Mouse (Mus musculus) left cerebral cortex, adult 11 months (tissue): Measurements from ENCODE around the gene Uba1.

Experiments used
- DNase-seq: peaks from one replicate; pipeline ENCODE4 v3.0.0; 2022; ENCODE audit warnings: low spot score

Uba1 gene

DNA sequence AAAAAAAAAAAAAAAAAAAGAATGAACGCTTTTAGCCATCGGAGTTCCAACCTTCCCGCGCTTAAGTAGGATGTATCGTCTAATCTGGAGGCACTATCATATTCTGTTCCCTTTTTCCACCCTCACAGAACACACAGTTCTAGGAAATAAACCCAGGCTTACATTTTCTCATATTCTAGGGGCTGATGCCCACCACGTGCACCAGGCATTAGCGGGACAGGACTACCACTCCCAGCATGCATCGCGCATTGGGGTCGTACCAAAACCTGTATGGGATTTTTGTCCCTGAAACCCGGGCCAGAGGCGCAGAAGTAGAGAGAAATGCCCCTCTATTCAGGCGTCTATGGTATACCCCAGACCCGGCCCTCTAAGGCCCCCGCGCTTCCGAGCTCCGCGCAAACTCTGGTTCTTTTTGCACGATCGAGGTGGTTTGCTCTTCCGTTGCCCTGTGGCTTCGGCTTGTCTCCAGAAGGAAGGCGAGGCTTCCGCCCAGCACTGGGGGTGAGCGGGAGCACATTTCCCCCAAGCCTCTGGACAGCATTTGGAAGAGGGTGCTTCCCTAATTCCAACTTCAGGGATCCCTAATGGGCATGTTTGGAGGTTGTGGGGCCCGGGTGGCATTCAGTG is at the start of gene Uba1:
Gene Uba1 (plus strand): TSS at position 301 of the 627 bp plus-strand sequence.
- peak; percentile 54 for DNase-seq

- no peak for DNase-seq
These were observed 49.6 kb upstream of the Uba1 start for GRCm38 (mm10) chrX:20608500-20608899.

GRCm38 (mm10) chrX:20616861-20617175 is 41.3 kb upstream of the Uba1 start:
- no peak for DNase-seq

- DNase-seq, result peak; percentile 77
These were observed 40.8 kb upstream of the Uba1 start, which contains the start of the genes Rbm10 and Ndufb11 for GRCm38 (mm10) chrX:20617176-20617902. TSS of gene Rbm10 (plus strand) at chrX:20617503. TSS of gene Ndufb11 (minus strand) at chrX:20617619.

GRCm38 (mm10) chrX:20617903-20618399 is 40.2 kb upstream of the Uba1 start:
- DNase-seq, result peak; percentile 12

DNA sequence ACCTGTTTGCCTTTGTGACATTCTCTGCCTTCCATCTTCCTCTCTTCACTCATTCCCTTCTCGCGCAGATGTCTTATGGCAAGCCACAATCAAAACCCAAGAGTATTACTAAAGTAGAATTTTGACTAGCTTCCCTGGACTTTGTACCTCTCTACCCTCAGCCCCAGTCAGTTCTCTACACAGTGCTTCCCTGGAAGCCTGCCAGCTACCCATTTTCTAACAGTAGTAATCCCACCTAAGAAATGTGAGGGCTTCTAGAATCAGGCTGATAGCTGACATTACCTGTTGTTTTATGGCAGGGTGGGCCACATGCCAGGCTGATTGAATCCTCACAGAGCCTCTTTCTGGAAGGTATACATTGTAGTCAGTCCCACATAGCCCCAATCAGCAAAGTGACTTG is 20.0 kb upstream of the Uba1 start:
- DNase-seq, result no peak

DNA sequence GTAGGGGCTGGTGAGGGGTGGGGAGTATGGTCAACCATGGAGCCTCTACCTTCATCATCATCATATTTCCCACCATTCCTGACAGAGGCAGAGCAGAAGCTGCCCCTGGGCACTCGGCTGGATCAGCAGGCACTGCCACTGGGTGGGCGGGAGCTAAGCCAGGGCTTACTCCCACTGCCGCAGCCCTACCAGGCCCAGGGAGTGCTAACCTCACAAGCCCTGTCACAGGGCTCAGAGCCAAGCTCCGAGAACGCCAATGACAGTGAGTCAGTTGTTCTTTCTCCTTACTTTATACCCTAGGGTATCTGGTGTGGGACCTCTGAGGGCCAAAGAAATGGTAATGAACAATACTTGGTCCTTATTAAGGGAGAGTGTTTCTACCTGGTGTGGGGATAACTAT is 13.3 kb upstream of the Uba1 start:
- no peak for DNase-seq

DNA sequence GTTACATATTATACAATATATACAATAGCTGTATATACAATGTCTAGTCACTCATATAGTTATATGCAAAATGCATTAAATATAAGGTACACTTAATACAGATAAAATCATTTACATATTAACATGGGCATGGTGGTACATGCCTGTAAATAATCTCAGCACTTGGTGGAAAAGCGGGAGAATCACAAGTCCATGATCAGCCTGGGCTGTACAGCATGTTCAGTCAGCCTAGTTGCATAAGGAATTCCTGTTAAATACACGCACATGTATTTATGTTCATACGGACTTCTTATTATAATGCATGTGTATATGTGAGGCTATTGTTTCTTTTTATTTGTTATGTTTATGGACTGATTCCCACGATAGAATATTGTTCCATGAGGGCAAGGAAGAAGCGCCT is 533 bp upstream of the Uba1 start:
- DNase-seq, result no peak

GRCm38 (mm10) chrX:20658891-20659406 is 823 bp downstream of the Uba1 start:
- no peak for DNase-seq

GRCm38 (mm10) chrX:20662317-20662715 is 4.2 kb downstream of the Uba1 start:
- DNase-seq, result no peak

DNA sequence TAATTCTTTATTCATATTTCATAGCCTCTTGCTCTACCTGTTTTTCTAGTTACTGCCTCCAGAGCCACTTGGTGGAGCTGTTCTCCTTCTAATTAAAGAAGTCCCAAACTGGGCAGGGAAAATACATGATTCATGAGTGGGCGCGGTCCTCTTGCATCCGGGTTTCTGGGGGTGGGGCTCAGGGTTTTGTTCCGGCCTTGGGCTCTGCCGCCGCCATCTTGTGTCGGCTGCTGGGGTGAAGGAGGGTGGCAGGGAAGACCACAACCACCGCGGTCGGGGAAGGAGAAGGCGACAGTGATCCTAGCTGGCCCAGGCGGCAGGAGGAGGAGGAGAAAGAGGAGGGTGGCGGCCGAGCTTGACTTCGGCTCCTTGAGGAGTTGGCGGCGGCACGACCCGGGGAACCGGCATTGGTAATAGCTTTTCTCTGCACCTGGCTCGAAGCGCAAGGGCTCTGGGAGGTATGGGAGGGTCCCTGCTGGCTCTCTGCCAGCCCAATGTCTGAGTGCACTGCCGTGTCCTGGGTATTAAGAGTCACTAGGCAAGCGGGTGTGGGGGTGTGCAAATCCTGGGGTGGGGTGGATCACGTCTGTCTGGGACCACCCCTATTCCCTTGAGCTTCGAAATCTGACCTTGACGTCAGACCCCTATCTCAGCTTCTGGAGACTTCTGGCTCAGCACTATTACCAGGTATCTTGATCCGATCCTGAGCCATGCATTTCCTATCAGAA is 4.8 kb downstream of the Uba1 start:
- peak; percentile 77 for DNase-seq

DNA sequence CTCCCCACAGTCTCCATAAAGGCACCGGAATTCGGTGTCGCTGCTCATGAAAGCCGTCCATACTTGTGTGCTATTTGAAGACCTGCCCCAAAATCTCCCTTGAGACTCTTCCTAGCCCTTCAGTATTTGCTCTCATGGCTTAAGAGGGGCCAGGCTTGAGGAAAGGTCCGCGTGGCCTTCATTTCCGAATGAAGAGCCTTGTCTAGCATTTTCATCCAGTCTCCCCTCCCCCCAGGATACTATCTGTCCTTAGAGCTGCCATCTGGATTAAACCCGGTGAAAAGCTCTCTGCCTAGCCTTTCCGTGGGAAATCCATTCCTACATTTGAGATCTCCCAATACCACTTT is 5.3 kb downstream of the Uba1 start:
- no peak for DNase-seq

DNA sequence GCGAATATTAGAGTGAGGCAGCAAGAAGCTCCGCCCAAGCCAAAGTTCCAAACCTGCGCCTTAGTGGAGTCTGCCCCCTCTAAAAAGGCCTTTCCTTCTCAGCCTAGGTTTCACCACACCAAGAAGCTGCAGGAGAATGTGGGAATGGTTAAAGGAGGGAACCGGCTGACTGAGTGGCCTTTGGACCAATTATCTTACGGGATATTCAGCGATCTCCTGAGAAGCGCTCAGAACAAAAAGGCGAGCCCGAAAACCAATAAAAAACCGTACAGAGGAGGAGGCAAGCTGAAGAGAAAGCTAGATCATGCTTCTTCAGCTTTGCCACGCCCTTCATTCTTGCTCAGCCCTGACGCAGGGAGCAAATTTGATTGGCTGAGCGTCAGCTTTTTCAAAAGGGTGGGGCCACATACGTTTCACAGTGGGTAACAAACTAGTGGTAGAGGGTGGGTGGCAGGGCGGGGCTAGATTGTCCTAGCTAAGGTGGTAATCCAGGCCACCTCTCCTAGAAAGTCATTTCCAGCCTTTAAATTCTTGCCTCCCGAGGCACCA is 29.5 kb downstream of the Uba1 start, which contains the start of gene Cdk16:
Gene Cdk16 (plus strand): TSS at position 436 of the 549 bp plus-strand sequence.
- peak; percentile 87 for DNase-seq

DNA sequence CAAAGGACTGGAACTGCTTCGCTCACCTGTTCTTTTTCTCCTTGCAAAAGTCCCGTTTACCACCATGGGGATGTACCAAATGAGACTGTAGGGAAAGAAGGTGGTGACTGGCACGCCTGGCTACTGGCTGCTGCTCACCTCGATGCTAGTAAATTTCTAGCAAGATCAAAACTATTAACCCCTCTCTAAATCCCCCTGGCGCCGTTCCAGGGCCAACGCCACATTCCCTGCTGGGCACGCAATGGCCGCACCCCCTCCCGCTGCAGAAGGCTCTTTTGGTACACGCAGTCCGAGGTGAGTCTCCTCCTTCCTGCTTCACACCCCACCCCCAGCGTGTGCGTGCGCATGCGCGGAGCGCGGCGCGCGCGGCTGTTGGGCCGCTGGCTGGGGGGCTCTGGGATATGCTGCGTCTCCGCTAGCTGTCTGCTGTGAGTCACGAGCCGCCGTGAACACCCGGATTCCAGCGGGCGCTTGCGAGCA is 30.0 kb downstream of the Uba1 start:
- peak; percentile 81 for DNase-seq

DNA sequence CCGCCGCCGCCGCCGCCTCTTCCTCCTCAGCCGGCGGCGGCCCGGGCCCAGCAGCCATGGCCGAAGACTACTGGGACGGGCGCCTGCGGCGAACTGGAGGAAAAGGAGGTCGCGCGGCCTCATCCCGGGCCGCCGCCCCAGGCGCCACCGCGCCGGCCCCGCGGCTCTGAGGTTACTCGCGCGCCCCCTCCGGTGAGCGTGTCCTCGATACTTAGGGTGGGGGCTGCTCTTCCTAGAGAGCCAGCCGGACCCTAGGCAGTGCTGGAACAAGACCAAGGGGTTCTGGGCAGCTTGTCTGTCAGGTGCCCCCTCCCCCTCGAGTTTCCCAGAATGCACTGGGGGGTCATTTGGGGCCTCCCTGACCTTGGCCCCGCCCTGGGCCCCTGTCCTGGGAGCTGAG is 30.5 kb downstream of the Uba1 start:
- peak; percentile 24 for DNase-seq

DNA sequence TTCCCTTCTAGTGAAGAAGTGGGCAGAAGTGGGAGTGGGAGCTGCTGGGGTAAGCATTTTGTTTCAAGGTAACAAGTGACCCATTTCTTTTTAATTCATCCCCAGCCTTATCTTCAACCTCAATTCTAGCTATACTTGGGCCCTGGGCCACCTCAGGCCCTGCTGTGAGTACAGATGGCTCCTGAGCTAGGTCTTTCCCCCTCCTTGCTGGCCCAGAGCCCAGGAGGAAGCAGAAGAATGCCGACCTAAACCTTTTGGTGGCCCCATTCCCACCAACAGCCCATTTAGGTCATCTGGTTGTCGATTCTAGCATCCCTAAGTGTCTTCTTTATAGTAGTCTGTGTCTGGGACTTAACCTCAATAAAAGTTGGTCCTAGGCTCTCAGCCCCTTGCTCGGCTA is 33.4 kb downstream of the Uba1 start:
- no peak for DNase-seq

DNA sequence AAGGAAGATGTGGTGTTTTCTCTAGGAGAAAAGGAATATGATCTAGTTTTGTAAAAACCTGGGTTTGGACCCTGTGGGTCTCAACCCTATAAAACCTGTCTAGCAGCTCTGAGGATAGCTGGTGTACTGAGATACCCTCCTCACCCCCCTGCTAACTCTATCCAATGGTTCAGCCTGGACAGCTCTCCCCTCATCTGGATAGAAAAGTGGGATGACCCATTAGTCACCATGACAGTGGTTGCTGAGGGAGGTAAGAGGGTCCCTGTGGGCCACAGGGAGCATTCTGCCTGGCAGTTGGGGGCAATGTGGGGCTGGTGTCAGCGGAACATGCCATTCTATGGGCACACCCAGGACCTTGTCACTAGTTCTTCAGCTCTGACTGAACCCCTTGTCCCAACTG is 34.5 kb downstream of the Uba1 start:
- no peak for DNase-seq

DNA sequence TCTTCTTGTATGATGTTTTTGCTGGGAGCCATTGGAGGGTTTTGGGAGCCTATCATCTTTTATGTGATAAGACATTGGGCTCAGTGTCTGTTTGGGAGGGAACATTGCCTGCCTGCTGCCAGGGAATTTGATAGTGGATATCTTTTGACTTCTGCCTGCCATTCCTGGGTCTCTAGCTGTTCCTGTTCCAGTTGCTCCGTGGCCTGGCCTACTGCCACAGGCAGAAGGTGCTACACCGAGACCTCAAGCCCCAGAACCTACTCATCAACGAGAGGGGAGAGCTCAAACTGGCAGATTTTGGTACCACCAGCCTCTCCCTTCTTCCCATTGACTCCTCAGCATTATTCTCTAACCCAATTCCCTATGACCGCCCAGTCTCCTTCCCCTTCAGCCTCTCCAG is 37.7 kb downstream of the Uba1 start:
- no peak for DNase-seq

DNA sequence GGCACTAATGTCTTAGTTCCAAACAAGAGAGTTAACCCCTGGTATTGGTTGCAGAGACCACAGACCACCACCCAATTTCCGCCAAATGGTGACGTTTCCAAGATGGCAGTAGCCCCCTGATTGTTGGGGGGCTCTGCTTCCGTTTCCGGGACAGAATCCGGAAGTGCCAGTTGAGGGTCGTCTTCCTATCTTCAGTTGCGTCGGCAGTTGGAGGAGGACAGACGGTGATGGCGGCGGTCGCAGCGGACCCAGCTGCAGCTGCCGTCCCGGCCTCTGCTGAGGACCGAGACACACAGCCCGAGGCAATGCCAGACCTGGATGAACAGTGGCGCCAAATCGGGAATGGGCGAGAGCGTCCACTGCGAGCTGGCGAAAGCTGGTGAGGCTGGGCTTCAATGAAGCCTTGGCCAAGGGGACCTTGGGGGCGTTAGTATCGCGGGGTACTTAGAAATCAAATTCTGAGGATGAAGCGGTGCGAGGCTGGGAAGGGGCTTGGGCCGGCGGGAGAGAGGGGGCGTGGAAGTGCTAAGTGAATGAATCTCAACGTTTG is 45.7 kb downstream of the Uba1 start, which contains the start of gene Usp11:
Gene Usp11 (plus strand): TSS at position 166 of the 550 bp plus-strand sequence.
- peak; percentile 28 for DNase-seq

- DNase-seq, result peak; percentile 74
These were observed 46.4 kb downstream of the Uba1 start for GRCm38 (mm10) chrX:20704295-20705082.

GRCm38 (mm10) chrX:20705083-20705402 is 46.9 kb downstream of the Uba1 start:
- DNase-seq, result no peak
